Mouse (Mus musculus) urinary bladder, postnatal 4 days (tissue): ENCODE data around the gene 2310033P09Rik.

Experiments
- DNase-seq, 2 experiments: peaks; one replicate each; pipeline ENCODE4 v3.0.0; 2021 to 2022; ENCODE audit warnings: low spot score in 2 of 2

2310033P09Rik gene

GRCm38 (mm10) chr11:59230144-59230760 is 22.1 kb downstream of the 2310033P09Rik start:
- no peak for DNase-seq

- DNase-seq, result no peak
These were observed 24.7 kb downstream of the 2310033P09Rik start for GRCm38 (mm10) chr11:59232797-59233196.

GRCm38 (mm10) chr11:59238525-59239427 is 30.7 kb downstream of the 2310033P09Rik start:
- peak; percentile 47 to 71 for DNase-seq

- DNase-seq, result no peak
These were observed 31.3 kb downstream of the 2310033P09Rik start for GRCm38 (mm10) chr11:59239428-59239785.

- no peak for DNase-seq
These were observed 31.7 kb downstream of the 2310033P09Rik start for GRCm38 (mm10) chr11:59239796-59240195.

- DNase-seq, result no peak
These were observed 33.7 kb downstream of the 2310033P09Rik start for GRCm38 (mm10) chr11:59241841-59242240.

- DNase-seq, result no peak
These were observed 35.7 kb downstream of the 2310033P09Rik start for GRCm38 (mm10) chr11:59243856-59244255.

- no peak for DNase-seq
These were observed 40.0 kb downstream of the 2310033P09Rik start for GRCm38 (mm10) chr11:59248101-59248500.

- DNase-seq, result no peak
These were observed 51.5 kb downstream of the 2310033P09Rik start for GRCm38 (mm10) chr11:59259647-59260046.
